ENCODE assay signal across 10 mouse cellular contexts in the genomic region with DNA sequence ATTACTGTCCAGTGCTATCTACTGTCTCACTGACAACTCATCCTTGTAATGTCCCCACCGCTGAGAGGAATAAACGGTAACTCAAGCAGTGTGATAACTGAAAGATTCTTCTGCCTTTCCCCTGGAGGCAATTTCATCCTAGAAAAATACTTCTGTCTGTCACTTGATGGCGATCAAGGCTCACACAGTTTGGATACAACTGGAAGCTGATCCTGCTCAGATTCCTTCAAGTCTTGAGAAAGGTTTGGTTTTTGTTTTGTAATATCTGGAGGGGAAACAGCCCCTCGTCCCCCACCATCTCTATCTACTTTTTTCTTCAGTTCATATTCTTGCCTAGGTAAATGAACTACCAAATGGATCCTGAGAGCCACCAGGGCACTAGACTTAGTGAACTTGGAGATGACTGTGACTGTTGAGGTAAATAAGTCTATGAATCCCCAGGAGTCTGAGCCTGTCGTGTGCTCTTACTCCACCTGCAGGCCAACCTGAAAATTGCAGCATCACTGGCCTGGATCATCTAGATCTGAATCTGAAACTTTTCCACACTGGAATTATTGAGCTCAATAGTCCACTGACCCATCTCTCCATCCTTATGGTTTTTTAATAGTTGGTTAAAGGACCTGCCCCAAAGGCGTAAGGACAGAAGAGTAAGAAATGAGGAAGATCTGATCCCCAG. TPM values are rescaled to one million over a fixed set of nuclear protein-coding genes. Genes with fewer than 3 reads are reported as not detected.
DNase-seq lines count a peak whose midpoint lies in the region; TF ChIP-seq lines count a peak whose summit lies in the region.
"Had no signal": no experiment of that assay in that cellular context is flagged by ENCODE, and none has a peak within 500 bp of the region (broad histone marks: within the 10 kb centered on the region; RNA-seq: fewer than 3 reads in every experiment).

No protein-coding gene starts in this region.

- no peak for TF ChIP-seq EP300 in heart, adult 2 months (IDR thresholded peaks at IDR 0.05; ENCODE audit: insufficient read depth, low read depth, low read length)

- H3K36me3 ChIP-seq in heart, adult 2 months (ENCODE audit: control insufficient read depth, insufficient read depth, low read length), result no peaks in the 10 kb centered on the region
- no peaks in the 10 kb centered on the region for H3K36me3 ChIP-seq in ES-E14 (ENCODE audit: control insufficient read depth, insufficient read depth, low read length, poor library complexity, severe bottlenecking)
- H3K36me3 ChIP-seq: embryonic facial prominence, embryonic 13.5 days had no signal

- no peak overlapping the region for H3K9ac ChIP-seq in heart, adult 2 months (ENCODE audit: low read depth, low read length)
- H3K9ac ChIP-seq in ES-E14 (ENCODE audit: insufficient read depth, low read depth, low read length, poor library complexity, severe bottlenecking), result no peak overlapping the region
- H3K9ac ChIP-seq: embryonic facial prominence, embryonic 13.5 days had no signal

- WGBS in heart, adult 2 months, result 44% methylated on average over 6 of the region's 6 CpGs

- intact Hi-C loops in heart, adult 2 months (cut with DNase I), result loop anchor here (2.0 to 10.0 kb wide), 2 partner anchors 117 to 171 kb away; no protein-coding TSS in a partner anchor
- intact Hi-C loops in heart, postnatal 25 days (cut with DNase I), result loop anchor here (5.0 kb wide), 1 partner anchor 175 kb away; no protein-coding TSS in a partner anchor

- no peaks in the 10 kb centered on the region for H3K79me2 ChIP-seq in heart, adult 2 months (replicated peaks; ENCODE audit: control insufficient read depth, insufficient read depth, low read length)

- no peak overlapping the region for H3K4me3 ChIP-seq in heart, adult 2 months
- H3K4me3 ChIP-seq in ES-E14 (ENCODE audit: insufficient read depth in 1 of 2, low read depth in 1 of 2, low read length in 2 of 2, poor library complexity in 1 of 2, severe bottlenecking in 1 of 2), result no peak overlapping the region
- H3K4me3 ChIP-seq: embryonic facial prominence, embryonic 13.5 days had no signal

- H3K9me3 ChIP-seq in ES-E14 (ENCODE audit: control insufficient read depth, insufficient read depth, low read depth, low read length), result no peaks in the 10 kb centered on the region
- H3K9me3 ChIP-seq: embryonic facial prominence, embryonic 13.5 days had no signal

- no peak for TF ChIP-seq POLR2A in heart, adult 2 months (IDR thresholded peaks at IDR 0.05; ENCODE audit: insufficient read depth, low read depth, low read length)

- in situ Hi-C loops in ES-E14 (cut with MboI; ENCODE audit: low sequenced_read_pairs in 2 of 2, unreplicated experiment in 2 of 2), result no loop called here

- peak; percentile 7 to 25 for DNase-seq in heart, adult 2 months
- no peak for DNase-seq in heart, postnatal 25 days (ENCODE audit: low spot score)
- peak; percentile 50 for DNase-seq in 3134 (ENCODE audit: extremely low read depth, insufficient read length, low spot score)
- peak; percentile 36 for DNase-seq in ES-E14 (ENCODE audit: low read depth, low spot score)
- peak; percentile 55 for DNase-seq in embryo, embryonic 11 days
- DNase-seq in layer of hippocampus, postnatal 14 days (ENCODE audit: low spot score in 2 of 2), result peak; percentile 25 to 49
- peak; percentile 71 for DNase-seq in retina, embryonic 14.5 days (ENCODE audit: low spot score)
- no peak for DNase-seq in spleen, postnatal 4 days (ENCODE audit: low spot score in 2 of 2)

- no peak overlapping the region for H3K27ac ChIP-seq in heart, adult 2 months
- H3K27ac ChIP-seq in ES-E14 (ENCODE audit: insufficient read depth, low read depth, low read length, poor library complexity, severe bottlenecking), result no peak overlapping the region
- H3K27ac ChIP-seq: embryonic facial prominence, embryonic 13.5 days had no signal

- TF ChIP-seq CTCF in heart, adult 2 months (IDR thresholded peaks at IDR 0.05), result peak; percentile 57

- peaks cover 2% of the 10 kb centered on the region; the same call in 1 of the 2 replicates for H3K27me3 ChIP-seq in heart, adult 2 months (ENCODE audit: control insufficient read depth, insufficient read depth, low read length)
- H3K27me3 ChIP-seq: embryonic facial prominence, embryonic 13.5 days had no signal

- no peaks in the 10 kb centered on the region for H3K4me1 ChIP-seq in heart, adult 2 months (ENCODE audit: control insufficient read depth, insufficient read depth, low read length)
- H3K4me1 ChIP-seq in ES-E14 (ENCODE audit: control insufficient read depth in 2 of 2, insufficient read depth in 2 of 2, low read length in 2 of 2, poor library complexity in 1 of 2), result no peaks in the 10 kb centered on the region
- H3K4me1 ChIP-seq: embryonic facial prominence, embryonic 13.5 days had no signal

TF ChIP-seq in ES-E14, 5 proteins besides CTCF, POLR2A, EP300 and RAD21:
- TF ChIP-seq ZC3H11A (IDR thresholded peaks at IDR 0.05; ENCODE audit: borderline replicate concordance, low read depth, low read length), result no peak

RNA-seq across cellular contexts. Expression of a gene that starts 30.4 kb away (rescaled TPM):
- total RNA-seq in heart, adult 2 months (2021), result not detected
- 0.09 TPM in 1 of 2 replicates, not detected in the other for polyA plus RNA-seq in heart, adult 2 months (2012; rRNA removed)
- total RNA-seq in heart, postnatal 25 days (2021), result not detected
- not detected in 2 replicates for total RNA-seq in ES-E14 (2012; rRNA removed)
- total RNA-seq in layer of hippocampus, postnatal 14 days (2021), result under 1 TPM in 1 of 2 experiments, not detected in 1; 0.28 TPM
- total RNA-seq: left cerebral cortex, postnatal 36 days had no signal
- polyA plus RNA-seq: embryonic facial prominence, embryonic 13.5 days had no signal

Comparison
In these comparisons a context has a peak if more than half of its experiments do, and no peak if none do; other contexts are left out.
1. DNase-seq: peak in heart, adult 2 months (2 of 2), 3134 (single experiment), ES-E14 (single experiment), embryo, embryonic 11 days (single experiment), layer of hippocampus, postnatal 14 days (2 of 2) and retina, embryonic 14.5 days (single experiment); none in heart, postnatal 25 days (single experiment) and spleen, postnatal 4 days (0 of 2).